Mouse (Mus musculus) forebrain, embryonic 10.5 days (tissue): ENCODE results near the gene AA986860. TPM values are rescaled to one million over a fixed set of nuclear protein-coding genes. Genes with fewer than 3 reads are reported as not detected.

ENCODE experiments used
- DNase-seq: peaks from one replicate; pipeline ENCODE4 v3.0.0-alpha.2; 2017; ENCODE audit warnings: low spot score; ENCODE audit errors: extremely low spot score
- H3K27ac ChIP-seq: fragments of 300-500 bp; sonication (generic); 2 replicates; pipeline ENCODE4 v1.5.1; 2016; ENCODE audit warnings: mild to moderate bottlenecking
- H3K27me3 ChIP-seq: fragments of 300-500 bp; sonication (generic); 2 replicates; pipeline ENCODE4 v1.6.1; 2016; ENCODE audit warnings: mild to moderate bottlenecking; ENCODE audit not compliant: poor library complexity, severe bottlenecking
- H3K36me3 ChIP-seq: fragments of 300-500 bp; sonication (generic); replicated peaks from 2 replicates; pipeline ENCODE4 v1.6.1; 2016; ENCODE audit warnings: mild to moderate bottlenecking, moderate library complexity
- H3K4me1 ChIP-seq: fragments of 300-500 bp; sonication (generic); 2 replicates; pipeline ENCODE4 v1.6.1; 2016
- H3K4me3 ChIP-seq: fragments of 300-500 bp; sonication (generic); 2 replicates; pipeline ENCODE4 v1.5.1; 2016; ENCODE audit warnings: mild to moderate bottlenecking, moderate library complexity
- H3K9me3 ChIP-seq: fragments of 300-500 bp; sonication (generic); 2 replicates; pipeline ENCODE4 v1.6.1; 2016; ENCODE audit warnings: mild to moderate bottlenecking, moderate library complexity
- WGBS: fragments of 180-500 bp; shearing (Covaris S2); methylation state at CpG from one replicate; pipeline ENCODE4 v1.1.7; 2016; 5-methylcytosine and 5-hydroxymethylcytosine counted together
- polyA plus RNA-seq: library from polyadenylated mRNA; unstranded; fragments of >200 nt; fragmentation: Nextera tagmentation; extraction: Ambion mirVana; gene quantifications from 2 replicates; pipeline ENCODE4 v1.2.1, GENCODE M21; 2016

The AA986860 gene
- polyA plus RNA-seq = 0.42 and 0.64 TPM in 2 replicates

DNA sequence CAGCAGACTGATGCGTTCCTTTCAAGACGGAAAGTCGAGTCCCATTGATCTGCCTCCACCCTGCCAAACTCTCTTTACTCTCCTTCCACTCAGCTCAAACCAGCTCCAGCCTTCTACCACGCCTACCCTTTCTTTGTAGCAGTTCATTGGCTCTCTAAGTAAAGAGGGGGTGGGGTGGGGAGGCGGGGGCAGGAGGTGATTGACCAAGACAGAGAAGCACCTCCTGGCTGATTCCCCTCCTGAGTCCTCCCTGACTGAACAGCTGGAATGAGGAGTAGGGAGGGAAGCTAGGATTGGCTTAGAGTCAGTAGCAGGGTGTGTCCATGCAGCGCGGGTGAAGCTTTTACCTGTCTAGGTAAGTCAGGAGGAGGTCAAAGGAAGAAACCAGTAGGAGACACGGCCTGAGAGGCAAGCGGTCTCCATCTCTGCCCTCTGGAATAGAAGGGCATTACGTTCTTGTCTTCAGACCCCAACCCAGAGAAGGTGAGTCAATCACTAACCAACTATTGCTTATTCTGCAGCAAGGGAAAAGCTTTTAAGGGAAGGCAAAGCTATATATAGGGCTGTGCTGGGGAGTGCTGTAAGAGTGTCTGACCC is at the start of gene AA986860:
AA986860 (plus strand) TSS at position 236 of the 597 bp plus-strand sequence.
- peak; percentile 46 for DNase-seq
- H3K4me1 ChIP-seq = peaks cover 13% of the 10 kb centered on the region
- no peaks in the 10 kb centered on the region for H3K36me3 ChIP-seq
- peak within 1 kb of the TSS; percentile 36 for H3K4me3 ChIP-seq
- no peak within 1 kb of the TSS for H3K27ac ChIP-seq
- no peaks in the 10 kb centered on the region for H3K9me3 ChIP-seq
- no peaks in the 10 kb centered on the region for H3K27me3 ChIP-seq
- 5% methylated on average over 10 of the region's 10 CpGs for WGBS

- Histone ChIP-seq H3K4me1 (no peaks in the 10 kb centered on the region), H3K36me3 (no peaks in the 10 kb centered on the region), H3K9me3 (no peaks in the 10 kb centered on the region), H3K4me3 (no peak overlapping the region), H3K27me3 (no peaks in the 10 kb centered on the region), H3K27ac (no peak overlapping the region)
- no peak for DNase-seq
- WGBS = 53% methylated on average over 1 of the region's 1 CpGs
These were observed 47.9 kb upstream of the AA986860 start for GRCm38 (mm10) chr1:130683905-130684304.

DNA sequence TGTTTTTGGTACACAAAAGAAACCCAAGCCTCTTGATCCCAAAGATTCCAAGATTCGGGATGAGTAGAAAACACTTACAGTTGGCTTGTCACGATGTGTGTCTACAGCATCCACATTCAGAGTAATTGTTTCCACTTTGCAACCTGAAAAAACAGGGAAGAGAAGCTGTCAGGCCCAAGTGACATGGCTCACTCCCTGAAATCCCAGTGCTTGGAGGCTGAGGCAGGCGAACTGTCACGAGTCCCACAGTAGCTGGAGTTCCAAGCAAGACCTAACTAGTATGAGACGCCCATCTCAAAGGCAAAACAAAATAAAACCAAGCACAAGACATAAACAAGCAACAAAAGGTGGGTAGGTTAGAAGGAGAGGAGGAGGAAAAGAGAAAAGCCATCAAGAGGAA is 33.2 kb upstream of the AA986860 start:
- peaks cover 59% of the 10 kb centered on the region for H3K36me3 ChIP-seq
- H3K4me1 ChIP-seq = no peaks in the 10 kb centered on the region
- no peak for DNase-seq
- H3K27ac ChIP-seq = no peak overlapping the region
- H3K9me3 ChIP-seq = no peaks in the 10 kb centered on the region
- H3K4me3 ChIP-seq = no peak overlapping the region
- no peaks in the 10 kb centered on the region for H3K27me3 ChIP-seq
- WGBS = 92% methylated on average over 5 of the region's 5 CpGs

DNA sequence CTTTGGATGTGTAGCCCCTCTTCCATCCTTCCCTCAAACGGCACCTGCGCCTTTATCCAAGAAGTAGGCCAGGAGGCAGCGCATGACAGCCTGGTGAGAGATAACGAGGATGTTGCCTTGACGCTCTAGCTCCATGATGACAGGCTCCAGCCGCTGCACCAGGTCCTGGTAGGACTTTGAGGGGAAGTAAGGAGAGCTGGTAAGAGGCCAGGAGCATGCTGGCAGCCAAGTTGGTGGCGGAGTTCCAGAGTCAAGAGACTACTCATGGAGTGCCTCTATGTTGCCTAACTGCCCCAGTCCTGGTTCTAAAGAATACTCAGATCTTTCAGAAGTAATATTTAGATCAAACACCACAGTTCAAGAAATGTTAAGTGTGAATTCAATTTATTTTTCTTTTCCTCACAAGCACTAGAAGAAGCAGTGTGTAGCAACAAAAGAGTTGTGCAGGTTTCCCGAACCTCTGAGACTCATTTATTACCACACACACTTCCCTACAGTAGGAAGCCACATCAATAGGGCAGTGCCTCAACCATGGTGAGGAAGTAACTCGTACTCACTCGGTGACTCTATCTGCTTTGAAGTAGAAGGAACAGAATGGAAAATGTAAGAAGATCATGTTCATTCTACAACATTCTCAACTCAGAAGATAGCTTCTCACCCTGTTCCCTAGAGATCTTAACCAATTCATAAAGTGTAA is 31.7 kb upstream of the AA986860 start:
- Histone ChIP-seq H3K36me3 (peaks cover 62% of the 10 kb centered on the region), H3K27ac (no peak overlapping the region), H3K9me3 (no peaks in the 10 kb centered on the region), H3K4me1 (no peaks in the 10 kb centered on the region), H3K4me3 (no peak overlapping the region), H3K27me3 (no peaks in the 10 kb centered on the region)
- DNase-seq = no peak
- 91% methylated on average over 10 of the region's 10 CpGs for WGBS

- no peaks in the 10 kb centered on the region for H3K27me3 ChIP-seq
- H3K27ac ChIP-seq = no peak overlapping the region
- no peaks in the 10 kb centered on the region for H3K4me1 ChIP-seq
- H3K36me3 ChIP-seq = peaks cover 75% of the 10 kb centered on the region
- no peaks in the 10 kb centered on the region for H3K9me3 ChIP-seq
- DNase-seq = no peak
- no peak overlapping the region for H3K4me3 ChIP-seq
- WGBS = 95% methylated on average over 11 of the region's 11 CpGs
These were observed 29.8 kb upstream of the AA986860 start for GRCm38 (mm10) chr1:130701976-130702375.

- DNase-seq = no peak
- Histone ChIP-seq H3K4me3 (no peak overlapping the region), H3K9me3 (no peaks in the 10 kb centered on the region), H3K27ac (no peak overlapping the region), H3K27me3 (no peaks in the 10 kb centered on the region), H3K36me3 (peaks cover 68% of the 10 kb centered on the region), H3K4me1 (no peaks in the 10 kb centered on the region)
- 79% methylated on average over 2 of the region's 2 CpGs for WGBS
These were observed 28.2 kb upstream of the AA986860 start for GRCm38 (mm10) chr1:130703613-130704012.

- peaks cover 7% of the 10 kb centered on the region for H3K4me1 ChIP-seq
- no peak overlapping the region for H3K27ac ChIP-seq
- WGBS = 89% methylated on average over 22 of the region's 22 CpGs
- peaks cover 25% of the 10 kb centered on the region for H3K36me3 ChIP-seq
- no peak for DNase-seq
- peaks cover 19% of the 10 kb centered on the region for H3K27me3 ChIP-seq
- H3K9me3 ChIP-seq = no peaks in the 10 kb centered on the region
- no peak overlapping the region for H3K4me3 ChIP-seq
These were observed 21.3 kb upstream of the AA986860 start for GRCm38 (mm10) chr1:130710283-130711080.

- Histone ChIP-seq H3K4me1 (peaks cover 28% of the 10 kb centered on the region), H3K27ac (no peak overlapping the region), H3K36me3 (peaks cover 8% of the 10 kb centered on the region), H3K9me3 (no peaks in the 10 kb centered on the region), H3K4me3 (no peak overlapping the region), H3K27me3 (peaks cover 19% of the 10 kb centered on the region)
- DNase-seq = no peak
- 85% methylated on average over 4 of the region's 4 CpGs for WGBS
These were observed 17.7 kb upstream of the AA986860 start for GRCm38 (mm10) chr1:130714046-130714445.

GRCm38 (mm10) chr1:130715561-130716217 is 16.1 kb upstream of the AA986860 start, which contains the start of gene Gm29427:
Gm29427 (minus strand) TSS chr1:130715799.
- WGBS = under 1% methylated on average over 38 of the region's 38 CpGs
- DNase-seq = peak; percentile 86
- H3K36me3 ChIP-seq = peaks cover 18% of the 10 kb centered on the region

GRCm38 (mm10) chr1:130716218-130716512 is 15.6 kb upstream of the AA986860 start:
- no peak for DNase-seq
- WGBS = 2% methylated on average over 3 of the region's 3 CpGs

More at GRCm38 (mm10) chr1:130715561-130716217, 16.1 kb upstream of the AA986860 start, which contains the start of gene Gm29427:
- peaks cover 19% of the 10 kb centered on the region for H3K27me3 ChIP-seq
- H3K9me3 ChIP-seq = no peaks in the 10 kb centered on the region
- H3K4me3 ChIP-seq = peak within 1 kb of the TSS; percentile 79
- H3K27ac ChIP-seq = peak within 1 kb of the TSS; percentile 92
- peaks cover 30% of the 10 kb centered on the region for H3K4me1 ChIP-seq

GRCm38 (mm10) chr1:130716513-130717290 is 15.1 kb upstream of the AA986860 start:
- H3K4me1 ChIP-seq = peaks cover 30% of the 10 kb centered on the region
- peak overlapping the region; percentile 79 for H3K4me3 ChIP-seq
- peak overlapping the region; percentile 92 for H3K27ac ChIP-seq
- DNase-seq = peak; percentile 35
- H3K9me3 ChIP-seq = no peaks in the 10 kb centered on the region
- under 1% methylated on average over 42 of the region's 42 CpGs for WGBS
- peaks cover 19% of the 10 kb centered on the region for H3K27me3 ChIP-seq
- H3K36me3 ChIP-seq = peaks cover 20% of the 10 kb centered on the region

More at GRCm38 (mm10) chr1:130716218-130716512, 15.6 kb upstream of the AA986860 start:
- Histone ChIP-seq H3K4me1 (peaks cover 30% of the 10 kb centered on the region), H3K9me3 (no peaks in the 10 kb centered on the region), H3K4me3 (peak overlapping the region; percentile 79), H3K36me3 (peaks cover 20% of the 10 kb centered on the region), H3K27ac (peak overlapping the region; percentile 92), H3K27me3 (peaks cover 19% of the 10 kb centered on the region)
